Mouse (Mus musculus) cerebellum, adult 9-10 months (tissue): ENCODE data around the gene A630089N07Rik.
A peak's percentile ranks its signal among the peaks of the same experiment; 100 is the strongest.
"Not testable (repeated sequence)": the region's sequence is repeated elsewhere in the genome, so short reads cannot be mapped to it uniquely, and the experiment has no call there.

Source experiments
- DNase-seq: peaks from one replicate; pipeline ENCODE4 v3.0.0; 2022

Gene A630089N07Rik

DNA sequence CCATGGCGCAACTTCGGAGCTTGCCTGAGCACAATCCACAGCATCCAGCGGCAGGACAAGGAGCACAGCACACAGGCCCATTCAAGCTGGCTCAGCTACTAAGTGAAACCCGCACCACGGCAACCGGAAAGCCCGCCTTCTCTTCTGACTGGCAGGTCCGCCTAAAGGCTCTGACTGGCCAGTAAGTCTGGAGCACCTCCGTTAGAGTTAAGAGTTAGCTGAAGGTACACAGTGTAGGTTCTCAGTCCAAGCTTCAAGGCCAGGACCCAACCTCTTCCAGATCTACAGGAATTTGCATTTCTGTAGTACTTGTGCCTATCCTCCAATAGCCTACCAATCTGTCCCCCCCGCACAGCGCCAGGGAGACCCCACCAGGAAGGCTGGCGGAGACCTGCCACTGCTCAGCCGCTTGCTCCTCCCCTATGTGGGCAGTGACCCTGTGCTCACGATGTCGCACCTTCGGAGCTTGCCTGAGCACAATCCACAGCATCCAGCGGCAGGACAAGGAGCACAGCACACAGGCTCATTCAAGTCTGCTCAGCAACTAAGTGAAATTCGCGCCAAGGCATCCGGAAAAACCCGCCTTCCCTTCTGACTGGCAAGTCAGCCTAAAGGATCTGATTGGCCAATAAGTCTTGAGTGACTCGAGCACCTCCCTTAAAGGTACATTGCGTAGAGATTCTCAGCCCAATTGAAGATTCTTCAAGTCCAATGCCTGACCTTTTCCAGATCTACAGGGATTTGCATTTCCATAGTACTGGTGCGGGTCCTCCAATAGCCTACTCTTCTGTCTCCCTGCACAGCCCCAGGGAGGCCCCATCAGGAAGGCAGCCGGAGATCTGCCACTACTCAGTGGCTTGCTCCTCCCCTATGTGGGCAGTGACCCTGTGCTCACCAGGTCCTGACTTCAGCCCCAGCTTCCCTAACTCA lies at the start of gene A630089N07Rik:
A630089N07Rik (minus strand) TSS at position 562 of the 930 bp plus-strand sequence.
- DNase-seq, result peak; percentile 83

DNA sequence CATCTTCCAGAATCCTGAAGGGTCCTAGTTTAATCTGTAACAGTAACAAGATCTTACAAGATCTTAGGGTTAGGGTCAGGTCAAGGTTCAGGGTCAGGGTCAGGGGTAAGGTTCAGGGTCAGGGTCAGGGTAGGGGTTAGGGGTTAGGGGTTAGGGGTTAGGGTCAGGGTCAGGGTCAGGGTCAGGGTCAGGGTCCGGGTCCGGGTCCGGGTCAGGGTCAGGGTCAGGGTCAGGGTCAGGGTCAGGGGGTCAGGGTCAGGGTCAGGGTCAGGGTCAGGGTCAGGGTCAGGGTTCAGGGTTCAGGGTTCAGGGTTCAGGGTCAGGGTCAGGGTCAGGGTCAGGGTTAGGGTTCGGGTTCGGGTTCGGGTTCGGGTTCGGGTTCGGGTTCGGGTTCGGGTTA lies 24.9 kb upstream of the A630089N07Rik start:
- DNase-seq, result no peak

- DNase-seq, result peak; percentile 47
Measured at GRCm38 (mm10) chr16:98081550-98081888, 731 bp downstream of the A630089N07Rik start.

DNA sequence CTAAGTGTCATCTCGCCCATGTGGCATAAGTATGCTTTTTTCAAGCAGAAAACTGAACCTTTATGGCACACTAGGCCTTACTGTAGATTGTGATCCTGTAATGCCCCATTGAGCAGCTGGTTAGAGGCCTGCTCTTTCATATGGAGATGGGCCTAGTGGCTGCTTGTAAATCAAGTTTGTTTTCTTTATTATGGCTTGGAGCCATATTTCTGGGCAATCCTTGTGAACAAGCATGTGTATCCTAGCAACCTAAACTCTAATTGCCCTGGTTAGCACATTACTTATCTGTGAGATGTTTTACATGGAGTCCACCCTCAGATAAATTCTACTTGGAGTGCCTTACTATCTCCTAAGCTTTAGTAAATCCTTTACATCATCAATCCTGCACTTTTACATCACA lies 1.1 kb downstream of the A630089N07Rik start:
- DNase-seq, result not testable (repeated sequence)

- not testable (repeated sequence) for DNase-seq
Measured at GRCm38 (mm10) chr16:98079382-98079781, 2.9 kb downstream of the A630089N07Rik start.

DNA sequence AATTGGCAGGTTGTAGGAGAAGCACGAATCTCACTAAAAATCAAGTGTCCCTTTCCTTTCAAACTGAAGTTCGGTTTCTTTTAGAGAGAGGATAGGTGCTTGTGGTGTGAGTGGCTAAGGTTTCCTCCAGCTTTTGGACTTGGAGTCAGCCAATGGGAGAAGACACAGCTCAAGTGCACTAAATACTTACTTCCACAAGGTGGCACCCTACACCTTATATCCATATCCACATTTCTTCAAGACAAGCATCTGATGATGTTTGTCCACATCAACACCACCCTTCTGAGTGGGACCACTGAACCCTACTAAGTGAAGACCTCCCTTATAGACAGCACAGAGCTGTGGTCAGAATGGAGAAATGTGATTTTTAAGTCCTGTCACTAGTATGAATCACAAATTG lies 40.6 kb downstream of the A630089N07Rik start:
- DNase-seq, result peak; percentile 15

DNA sequence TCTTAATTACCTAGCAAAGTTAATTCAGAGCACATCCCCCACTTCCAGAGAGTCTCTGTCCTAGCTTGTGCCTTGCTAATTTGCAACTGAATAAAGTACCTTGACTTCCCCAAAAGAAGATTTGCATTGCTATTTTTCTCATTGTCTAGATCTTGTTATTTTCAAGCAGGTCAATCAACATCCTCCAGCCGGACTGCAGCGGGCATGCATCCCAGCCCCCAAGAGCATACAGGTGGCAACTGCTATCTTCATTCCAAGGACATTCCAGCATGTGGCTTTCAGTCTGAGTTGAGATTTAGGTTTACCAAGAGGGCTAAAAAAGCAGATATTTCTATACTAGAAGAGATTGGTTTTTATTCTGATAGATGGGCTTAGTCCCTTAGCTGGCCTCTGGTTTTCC lies 47.3 kb downstream of the A630089N07Rik start:
- DNase-seq, result not testable (repeated sequence)

DNA sequence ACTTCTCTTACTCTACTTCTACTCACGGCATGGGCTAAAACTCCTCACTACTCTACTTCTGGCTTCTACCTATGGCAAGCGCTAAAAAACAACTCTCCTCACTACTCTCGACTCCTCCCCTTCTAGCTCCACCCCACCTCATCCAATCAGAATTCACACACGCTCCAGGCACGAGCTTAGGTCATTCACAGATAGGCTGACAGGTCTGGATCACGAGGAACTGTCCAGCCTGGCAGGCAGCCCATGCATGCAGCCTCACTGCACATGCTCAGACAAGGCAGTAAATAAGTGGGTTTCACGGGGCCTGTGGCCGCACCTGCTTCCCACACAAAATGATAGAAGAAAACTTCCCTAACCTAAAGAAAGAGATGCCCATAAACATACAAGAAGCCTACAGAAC lies 56.1 kb downstream of the A630089N07Rik start:
- DNase-seq, result not testable (repeated sequence)

DNA sequence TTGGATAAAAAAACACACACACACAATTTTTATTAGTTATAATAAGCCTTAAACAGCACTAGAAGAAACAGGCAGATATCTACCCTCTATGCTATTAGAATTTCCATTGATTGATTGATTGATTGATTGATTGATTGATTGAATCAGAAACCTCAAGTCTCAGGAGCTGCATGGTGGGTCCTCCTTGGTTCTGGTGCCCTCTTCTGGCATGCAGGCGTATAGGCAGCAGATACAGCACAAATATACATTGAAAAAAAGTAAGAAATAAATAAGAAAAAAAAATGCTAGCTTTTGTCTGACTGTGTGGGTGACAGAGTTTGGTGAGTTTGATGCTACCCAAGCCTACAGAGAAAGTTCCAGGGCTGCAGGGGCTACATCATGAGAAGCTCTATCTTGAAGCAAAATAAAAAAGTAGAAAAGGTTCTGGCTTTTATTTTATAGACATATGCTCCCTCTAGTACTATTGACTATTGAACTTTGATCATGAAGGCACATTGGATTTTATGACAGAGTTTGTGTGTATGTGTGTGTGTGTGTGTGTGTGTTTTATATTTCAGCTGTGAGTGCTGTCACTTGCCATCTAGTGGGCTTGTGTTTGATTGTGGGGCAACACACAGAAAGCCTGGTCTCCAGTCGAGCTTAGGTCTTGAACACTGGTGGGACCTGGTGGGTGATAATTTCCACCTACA lies 59.4 kb downstream of the A630089N07Rik start:
- DNase-seq, result no peak

DNA sequence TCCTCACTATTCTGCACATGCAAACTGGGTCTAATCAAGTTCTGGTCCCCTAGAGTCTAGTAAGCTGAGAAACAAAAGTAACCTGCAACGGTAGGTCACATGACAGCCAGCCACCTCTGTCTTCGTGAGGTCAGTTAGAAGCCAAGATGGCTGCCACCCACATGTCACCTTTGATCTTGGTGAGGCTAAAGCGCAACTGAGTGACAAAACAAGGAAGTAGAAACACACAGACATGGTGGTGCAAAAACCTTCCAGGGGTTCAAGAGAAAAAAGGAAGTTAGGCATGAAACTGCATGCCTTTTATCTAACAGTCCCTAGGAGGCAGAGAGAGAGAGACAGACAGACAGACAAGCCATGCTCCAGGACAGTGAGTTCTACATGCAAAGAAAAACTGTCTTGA lies 60.2 kb downstream of the A630089N07Rik start:
- DNase-seq, result no peak

DNA sequence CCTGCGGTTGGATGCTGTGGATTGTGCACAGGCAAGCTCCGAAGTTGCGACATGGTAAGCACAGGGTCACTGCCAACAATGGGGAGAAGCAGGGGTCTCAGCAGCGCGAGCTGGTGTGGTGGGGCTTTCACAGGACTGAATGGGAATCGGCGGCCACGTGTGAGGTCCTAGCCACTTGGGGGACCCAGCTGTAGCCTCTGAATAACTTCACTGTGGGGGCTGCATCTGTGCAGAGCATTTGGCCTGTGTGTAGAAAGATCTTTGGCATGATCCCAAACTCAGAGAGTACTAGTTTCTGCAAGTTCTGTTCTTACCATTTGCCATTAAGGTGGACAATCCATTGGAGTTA lies 84.9 kb downstream of the A630089N07Rik start:
- DNase-seq, result not testable (repeated sequence)

DNA sequence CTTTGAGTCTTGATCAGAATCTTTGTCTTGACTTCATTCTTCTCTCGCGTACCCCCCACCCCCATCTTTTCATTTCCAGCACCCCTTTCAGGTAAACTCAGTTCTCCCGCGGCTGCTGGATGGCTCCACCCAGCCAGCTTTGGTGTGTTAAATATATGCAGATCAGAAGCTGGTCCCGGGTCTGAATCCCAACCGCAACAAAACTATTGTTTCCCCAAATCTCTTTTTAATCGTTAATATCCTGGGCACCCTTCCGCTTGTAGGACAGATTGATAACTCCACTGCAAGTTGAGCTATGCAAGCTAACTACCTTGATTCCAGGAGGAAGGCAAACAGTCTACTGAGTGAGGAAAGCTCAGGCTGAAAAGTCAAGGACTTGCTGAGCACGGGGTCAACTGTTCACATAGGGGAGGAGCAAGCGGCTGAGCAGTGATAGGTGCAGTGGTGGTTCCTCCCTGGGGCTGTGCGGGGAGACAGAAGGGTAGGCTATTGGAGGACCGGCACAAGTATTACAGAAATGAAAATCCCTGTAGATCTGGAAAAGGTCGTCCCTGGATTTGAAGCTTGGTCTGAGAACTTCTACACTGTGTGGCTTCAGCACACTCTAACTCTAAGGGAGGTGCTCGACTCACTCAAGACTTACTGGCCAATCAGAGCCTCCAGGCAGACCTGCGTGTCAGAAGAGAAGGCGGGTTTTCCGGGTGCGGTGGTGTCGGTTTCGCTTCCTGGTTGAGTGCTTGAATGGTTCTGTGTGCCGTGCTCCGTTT lies 85.5 kb downstream of the A630089N07Rik start, which contains the start of gene B230307C23Rik:
B230307C23Rik (plus strand) TSS at position 700 of the 767 bp plus-strand sequence.
- peak; percentile 82 for DNase-seq

DNA sequence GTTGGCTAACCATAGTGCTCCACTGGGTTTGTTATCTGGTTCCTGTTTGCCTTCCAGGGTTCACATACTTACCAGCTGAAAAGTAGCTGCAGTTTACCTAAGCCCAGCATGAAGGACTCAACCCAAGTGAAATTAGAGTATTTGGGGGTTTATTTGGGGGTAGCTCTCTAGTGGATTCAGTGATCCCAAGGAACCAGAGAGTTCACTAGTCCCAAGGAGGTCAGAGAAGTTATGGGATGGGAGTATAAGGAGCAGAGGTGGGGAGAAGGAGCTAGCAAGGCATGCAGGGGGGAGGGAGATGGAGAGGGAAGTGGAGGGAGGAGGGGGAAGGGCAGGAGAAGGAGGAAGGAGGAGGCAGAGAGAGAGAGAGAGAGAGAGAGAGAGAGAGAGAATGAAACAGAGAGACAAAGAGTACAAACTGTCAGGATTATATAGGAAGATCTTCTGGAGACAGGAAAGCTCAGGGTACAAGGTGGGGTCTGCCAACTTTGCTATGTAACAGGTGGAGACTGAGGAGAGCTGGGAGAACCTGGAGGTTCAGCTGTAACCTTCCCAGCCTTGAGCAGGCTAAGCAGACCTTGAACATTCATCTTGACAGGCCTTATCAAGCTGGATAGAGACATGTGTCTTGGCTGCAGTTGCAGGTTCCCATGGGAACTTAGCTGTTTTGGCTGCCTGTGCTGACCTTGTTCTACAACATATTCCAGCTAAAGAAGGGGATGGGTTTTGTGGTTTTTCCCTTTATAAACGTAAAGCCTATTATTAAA lies 86.2 kb downstream of the A630089N07Rik start:
- DNase-seq, result peak; percentile 10

DNA sequence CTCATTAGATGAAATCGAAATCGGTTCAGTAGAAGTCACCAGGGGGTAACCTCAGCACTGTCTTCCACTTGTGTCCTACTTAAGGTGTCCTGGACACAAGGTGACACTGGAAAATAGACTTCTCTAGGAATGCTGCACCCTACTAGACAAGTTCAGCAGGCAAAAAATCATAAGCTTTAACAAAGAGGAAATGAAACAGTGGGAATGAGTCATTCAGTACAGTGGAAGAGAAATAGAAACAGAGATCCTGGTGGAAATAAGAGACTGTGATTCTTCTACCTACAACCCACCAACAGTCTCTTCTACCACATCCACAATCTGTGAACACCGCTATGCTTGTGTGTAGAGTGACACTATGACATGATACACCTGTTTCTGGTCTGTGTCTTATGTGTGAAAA lies 89.8 kb downstream of the A630089N07Rik start:
- not testable (repeated sequence) for DNase-seq

- DNase-seq, result no peak
Measured at GRCm38 (mm10) chr16:97991517-97991916, 90.7 kb downstream of the A630089N07Rik start.

- DNase-seq, result no peak
Measured at GRCm38 (mm10) chr16:97984589-97984988, 97.7 kb downstream of the A630089N07Rik start.

- DNase-seq, result no peak
Measured at GRCm38 (mm10) chr16:97981362-97981761, 100.9 kb downstream of the A630089N07Rik start.

- no peak for DNase-seq
Measured at GRCm38 (mm10) chr16:97977722-97978121, 104.5 kb downstream of the A630089N07Rik start.

GRCm38 (mm10) chr16:97977277-97977676 lies 105.0 kb downstream of the A630089N07Rik start:
- no peak for DNase-seq

GRCm38 (mm10) chr16:97963956-97964540 lies 118.2 kb downstream of the A630089N07Rik start:
- DNase-seq, result no peak

DNA sequence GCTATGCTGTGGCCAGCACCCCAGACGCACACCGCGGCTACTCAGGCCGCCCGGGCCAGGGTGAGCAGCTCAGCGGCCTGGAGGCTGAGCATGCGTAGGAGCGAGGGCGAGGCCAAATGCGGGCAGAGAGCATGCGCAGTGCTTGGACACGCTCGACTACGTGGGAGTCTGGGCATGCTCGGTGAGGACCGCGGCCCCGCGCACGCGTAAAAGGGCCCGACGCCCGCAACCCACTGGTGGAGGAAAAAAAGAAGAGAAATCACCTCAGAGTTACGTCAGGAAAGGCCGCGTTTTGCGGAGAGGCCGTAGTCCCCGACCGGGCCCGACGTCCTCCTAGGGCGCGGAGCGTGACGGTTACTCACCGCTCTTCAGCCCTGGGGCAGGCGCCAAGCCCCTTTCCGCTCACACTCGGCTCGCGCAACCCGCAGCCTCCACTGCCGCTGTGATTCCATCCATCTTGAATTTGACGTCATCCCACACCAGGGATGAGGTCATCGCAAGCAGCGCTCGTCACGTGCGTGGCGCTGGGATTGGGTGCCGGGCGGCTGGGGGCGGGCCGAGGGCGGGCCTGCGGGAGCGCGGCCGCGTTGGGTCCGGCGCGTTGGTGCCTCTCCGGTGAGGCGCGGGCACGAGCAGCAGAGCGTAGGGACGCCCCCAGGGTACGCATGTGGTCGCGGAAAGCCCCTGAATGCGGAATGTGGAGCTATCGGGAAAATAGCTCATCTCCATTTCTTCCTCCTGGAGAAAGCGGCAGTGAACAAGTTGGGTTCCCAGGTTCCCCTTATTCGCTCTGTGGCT lies 119.9 kb downstream of the A630089N07Rik start, which contains the start of the genes C2cd2 and Zbtb21:
C2cd2 (minus strand) TSS at position 448 of the 798 bp plus-strand sequence.
Zbtb21 (minus strand) TSS at position 472 of the 798 bp plus-strand sequence.
- peak; percentile 98 for DNase-seq
